Mouse (Mus musculus): ENCODE data around the gene Nab2. TPM values are rescaled to one million over a fixed set of nuclear protein-coding genes. Genes with fewer than 3 reads are reported as not detected.

Nab2 gene
- polyA plus RNA-seq, 1 experiment, result 18.6 TPM

- no peak for TF ChIP-seq CTCF (conservative IDR thresholded peaks at IDR 0.05; ENCODE audit: insufficient read depth, insufficient read length, low read depth, low read length)
- no peak for TF ChIP-seq POLR2A (IDR thresholded peaks at IDR 0.05; ENCODE audit: low read depth, low read length)
- H3K4me1 ChIP-seq (ENCODE audit: control insufficient read depth, insufficient read depth, low read length), result peaks cover under 1% of the 10 kb centered on the region
- H3K27ac ChIP-seq (ENCODE audit: insufficient read depth, low read depth, low read length), result no peak overlapping the region
- H3K4me3 ChIP-seq (ENCODE audit: insufficient read depth, low read depth, low read length), result no peak overlapping the region
- H3K36me3 ChIP-seq (ENCODE audit: control insufficient read depth, insufficient read depth, low read length), result no peaks in the 10 kb centered on the region
- WGBS, result 95% methylated on average over 6 of the region's 6 CpGs
- H3K27me3 ChIP-seq (replicated peaks; ENCODE audit: control insufficient read depth, insufficient read depth, low read length), result no peaks in the 10 kb centered on the region
- DNase-seq, result no peak
These were observed 5.8 kb upstream of the Nab2 start for GRCm38 (mm10) chr10:127674046-127674655.

GRCm38 (mm10) chr10:127671276-127671675 lies 2.9 kb upstream of the Nab2 start:
- TF ChIP-seq POLR2A (IDR thresholded peaks at IDR 0.05; ENCODE audit: low read depth, low read length) (no peak), CTCF (conservative IDR thresholded peaks at IDR 0.05; ENCODE audit: insufficient read depth, insufficient read length, low read depth, low read length) (peak; percentile 56)
- H3K27ac ChIP-seq (ENCODE audit: insufficient read depth, low read depth, low read length), result no peak overlapping the region
- WGBS, result 49% methylated on average over 2 of the region's 2 CpGs
- no peaks in the 10 kb centered on the region for H3K36me3 ChIP-seq (ENCODE audit: control insufficient read depth, insufficient read depth, low read length)
- peaks cover 4% of the 10 kb centered on the region for H3K4me1 ChIP-seq (ENCODE audit: control insufficient read depth, insufficient read depth, low read length)
- no peak overlapping the region for H3K4me3 ChIP-seq (ENCODE audit: insufficient read depth, low read depth, low read length)
- peak; percentile 36 for DNase-seq
- no peaks in the 10 kb centered on the region for H3K27me3 ChIP-seq (replicated peaks; ENCODE audit: control insufficient read depth, insufficient read depth, low read length)

GRCm38 (mm10) chr10:127670185-127670584 lies 1.8 kb upstream of the Nab2 start:
- Histone ChIP-seq H3K4me1 (ENCODE audit: control insufficient read depth, insufficient read depth, low read length) (peaks cover 7% of the 10 kb centered on the region), H3K36me3 (ENCODE audit: control insufficient read depth, insufficient read depth, low read length) (no peaks in the 10 kb centered on the region), H3K4me3 (ENCODE audit: insufficient read depth, low read depth, low read length) (no peak overlapping the region), H3K27me3 (replicated peaks; ENCODE audit: control insufficient read depth, insufficient read depth, low read length) (no peaks in the 10 kb centered on the region), H3K27ac (ENCODE audit: insufficient read depth, low read depth, low read length) (no peak overlapping the region)
- WGBS, result 76% methylated on average over 2 of the region's 2 CpGs
- TF ChIP-seq POLR2A (IDR thresholded peaks at IDR 0.05; ENCODE audit: low read depth, low read length) (no peak), CTCF (conservative IDR thresholded peaks at IDR 0.05; ENCODE audit: insufficient read depth, insufficient read length, low read depth, low read length) (no peak)
- peak; percentile 47 for DNase-seq

GRCm38 (mm10) chr10:127669170-127669569 lies 802 bp upstream of the Nab2 start:
- no peak for DNase-seq
- Histone ChIP-seq H3K27ac (ENCODE audit: insufficient read depth, low read depth, low read length) (peak overlapping the region; percentile 96), H3K27me3 (replicated peaks; ENCODE audit: control insufficient read depth, insufficient read depth, low read length) (no peaks in the 10 kb centered on the region), H3K36me3 (ENCODE audit: control insufficient read depth, insufficient read depth, low read length) (no peaks in the 10 kb centered on the region), H3K4me1 (ENCODE audit: control insufficient read depth, insufficient read depth, low read length) (peaks cover 11% of the 10 kb centered on the region), H3K4me3 (ENCODE audit: insufficient read depth, low read depth, low read length) (no peak overlapping the region)
- WGBS, result 31% methylated on average over 7 of the region's 7 CpGs
- TF ChIP-seq CTCF (conservative IDR thresholded peaks at IDR 0.05; ENCODE audit: insufficient read depth, insufficient read length, low read depth, low read length), result no peak
- no peak for TF ChIP-seq POLR2A (IDR thresholded peaks at IDR 0.05; ENCODE audit: low read depth, low read length)

- H3K27me3 ChIP-seq (replicated peaks; ENCODE audit: control insufficient read depth, insufficient read depth, low read length), result no peaks in the 10 kb centered on the region
- peaks cover 18% of the 10 kb centered on the region for H3K4me1 ChIP-seq (ENCODE audit: control insufficient read depth, insufficient read depth, low read length)
- DNase-seq, result peak; percentile 95
- H3K36me3 ChIP-seq (ENCODE audit: control insufficient read depth, insufficient read depth, low read length), result no peaks in the 10 kb centered on the region
- H3K4me3 ChIP-seq (ENCODE audit: insufficient read depth, low read depth, low read length), result peak overlapping the region; percentile 89
- TF ChIP-seq CTCF (conservative IDR thresholded peaks at IDR 0.05; ENCODE audit: insufficient read depth, insufficient read length, low read depth, low read length), result no peak
- TF ChIP-seq POLR2A (IDR thresholded peaks at IDR 0.05; ENCODE audit: low read depth, low read length), result peak; percentile 14
- H3K27ac ChIP-seq (ENCODE audit: insufficient read depth, low read depth, low read length), result peak overlapping the region; percentile 97
- WGBS, result 2% methylated on average over 35 of the region's 35 CpGs
These were observed 887 bp downstream of the Nab2 start for GRCm38 (mm10) chr10:127667269-127668092.

GRCm38 (mm10) chr10:127666501-127667268 lies 1.7 kb downstream of the Nab2 start, which contains the start of gene Nemp1:
Gene Nemp1 (plus strand): TSS chr10:127666901.
- TF ChIP-seq POLR2A (IDR thresholded peaks at IDR 0.05; ENCODE audit: low read depth, low read length) (peak; percentile 45), CTCF (conservative IDR thresholded peaks at IDR 0.05; ENCODE audit: insufficient read depth, insufficient read length, low read depth, low read length) (no peak)
- peak within 1 kb of the TSS; percentile 97 for H3K27ac ChIP-seq (ENCODE audit: insufficient read depth, low read depth, low read length)
- peak; percentile 93 for DNase-seq
- H3K27me3 ChIP-seq (replicated peaks; ENCODE audit: control insufficient read depth, insufficient read depth, low read length), result no peaks in the 10 kb centered on the region
- H3K36me3 ChIP-seq (ENCODE audit: control insufficient read depth, insufficient read depth, low read length), result no peaks in the 10 kb centered on the region
- peak within 1 kb of the TSS; percentile 89 for H3K4me3 ChIP-seq (ENCODE audit: insufficient read depth, low read depth, low read length)
- H3K4me1 ChIP-seq (ENCODE audit: control insufficient read depth, insufficient read depth, low read length), result peaks cover 19% of the 10 kb centered on the region
- WGBS, result 1% methylated on average over 64 of the region's 73 CpGs
